Mouse (Mus musculus): ENCODE data around the gene Myo1a.

Myo1a gene

GRCm38 (mm10) chr10:127675859-127676398, 29.0 kb upstream of the Myo1a start:
- DNase-seq: no peak

GRCm38 (mm10) chr10:127676691-127677548, 28.1 kb upstream of the Myo1a start:
- peak; percentile 93 for DNase-seq

GRCm38 (mm10) chr10:127677591-127678336, 27.2 kb upstream of the Myo1a start:
- DNase-seq: peak; percentile 82

- no peak for DNase-seq
Measured at GRCm38 (mm10) chr10:127679208-127679607, 25.8 kb upstream of the Myo1a start.

GRCm38 (mm10) chr10:127679881-127680280, 25.1 kb upstream of the Myo1a start:
- DNase-seq: no peak

GRCm38 (mm10) chr10:127682886-127683285, 22.1 kb upstream of the Myo1a start:
- DNase-seq: no peak

GRCm38 (mm10) chr10:127691053-127691452, 13.9 kb upstream of the Myo1a start:
- DNase-seq: no peak

- no peak for DNase-seq
Measured at GRCm38 (mm10) chr10:127694636-127695035, 10.3 kb upstream of the Myo1a start.

- DNase-seq: no peak
Measured at GRCm38 (mm10) chr10:127695775-127696174, 9.2 kb upstream of the Myo1a start.

GRCm38 (mm10) chr10:127698966-127699365, 6.0 kb upstream of the Myo1a start:
- no peak for DNase-seq

GRCm38 (mm10) chr10:127703299-127703698, 1.7 kb upstream of the Myo1a start:
- DNase-seq: no peak

- no peak for DNase-seq
Measured at GRCm38 (mm10) chr10:127704293-127704692, 677 bp upstream of the Myo1a start.

- DNase-seq: no peak
Measured at GRCm38 (mm10) chr10:127705783-127706182, 813 bp downstream of the Myo1a start.

- DNase-seq: no peak
Measured at GRCm38 (mm10) chr10:127707721-127708120, 2.8 kb downstream of the Myo1a start.

GRCm38 (mm10) chr10:127708850-127709370, 3.9 kb downstream of the Myo1a start:
- no peak for DNase-seq

GRCm38 (mm10) chr10:127710331-127710730, 5.4 kb downstream of the Myo1a start:
- no peak for DNase-seq

GRCm38 (mm10) chr10:127712736-127713135, 7.8 kb downstream of the Myo1a start:
- DNase-seq: no peak

- no peak for DNase-seq
Measured at GRCm38 (mm10) chr10:127721671-127722418, 16.9 kb downstream of the Myo1a start.

GRCm38 (mm10) chr10:127724178-127724577, 19.2 kb downstream of the Myo1a start, which contains the start of gene Tac2:
Gene Tac2 (plus strand): TSS chr10:127724478.
- DNase-seq: no peak

GRCm38 (mm10) chr10:127725136-127725535, 20.2 kb downstream of the Myo1a start:
- DNase-seq: no peak

GRCm38 (mm10) chr10:127728437-127728836, 23.5 kb downstream of the Myo1a start:
- DNase-seq: no peak

GRCm38 (mm10) chr10:127730285-127730932, 25.4 kb downstream of the Myo1a start:
- no peak for DNase-seq

All from thymus, postnatal 4 days (tissue).